Mouse (Mus musculus) kidney, adult 2 months (tissue): ENCODE measurements at regions not wholly inside any gene's neighbourhood (a gene's known extent, or its start where the extent isn't known, plus 50 kb on each side); places are given as distances from the start of the nearest gene placed in this dataset.

Experiments used
- DNase-seq: peaks from one replicate; pipeline ENCODE4 v3.0.0; 2021
- H3K27ac ChIP-seq: fragments of 200-500 bp; 2 replicates; pipeline ENCODE4 v1.5.1; 2012; ENCODE audit warnings: low read depth, low read length, control low read depth, inconsistent platforms; ENCODE audit not compliant: insufficient read depth
- H3K27me3 ChIP-seq: fragments of 200-500 bp; replicated peaks from 2 replicates; pipeline ENCODE4 v1.6.1; 2012; ENCODE audit warnings: mild to moderate bottlenecking, moderate library complexity, low read length, inconsistent platforms; ENCODE audit not compliant: control insufficient read depth, insufficient read depth
- H3K36me3 ChIP-seq: fragments of 200-500 bp; 2 replicates; pipeline ENCODE4 v1.6.1; 2012; ENCODE audit warnings: mild to moderate bottlenecking, moderate library complexity, low read length, inconsistent platforms; ENCODE audit not compliant: control insufficient read depth, insufficient read depth
- H3K4me1 ChIP-seq: fragments of 200-500 bp; 2 replicates; pipeline ENCODE4 v1.6.1; 2011; ENCODE audit warnings: low read length; ENCODE audit not compliant: control insufficient read depth, insufficient read depth
- H3K4me3 ChIP-seq: fragments of 200-500 bp; 2 replicates; pipeline ENCODE4 v1.5.1; 2011; ENCODE audit warnings: mild to moderate bottlenecking, low read depth, low read length, control low read depth; ENCODE audit not compliant: insufficient read depth
- CTCF ChIP-seq: fragments of 200-500 bp; conservative IDR thresholded peaks from 2 replicates; pipeline ENCODE4 v1.5.1; 2011; ENCODE audit warnings: low read depth, mild to moderate bottlenecking, control low read depth, low read length, moderate library complexity, mixed read lengths; ENCODE audit not compliant: insufficient read depth, insufficient read length
- POLR2A ChIP-seq: fragments of 200-500 bp; IDR thresholded peaks from one replicate; pipeline ENCODE4 v1.6.1; 2011; ENCODE audit warnings: low read depth, low read length, control low read depth
- WGBS: fragments of 180-500 bp; shearing (Covaris S2); methylation state at CpG from one replicate; pipeline ENCODE4 v1.1.7; 2018; 5-methylcytosine and 5-hydroxymethylcytosine counted together

GRCm38 (mm10) chr16:78247189-78247588, 54.1 kb upstream of the Cxadr start:
- no peaks in the 10 kb centered on the region for H3K4me1 ChIP-seq
- H3K36me3 ChIP-seq: no peaks in the 10 kb centered on the region
- no peak for DNase-seq
- whole genome bisulfite sequencing: 82% methylated on average over 3 of the region's 3 CpGs
- no peak overlapping the region for H3K4me3 ChIP-seq
- TF ChIP-seq CTCF: no peak
- no peak for TF ChIP-seq POLR2A
- no peak overlapping the region for H3K27ac ChIP-seq
- H3K27me3 ChIP-seq: no peaks in the 10 kb centered on the region

- 40% methylated on average over 3 of the region's 3 CpGs for WGBS
- no peak overlapping the region for H3K4me3 ChIP-seq
- peaks cover 3% of the 10 kb centered on the region; the same call in 1 of the 2 replicates for H3K4me1 ChIP-seq
Observed at GRCm38 (mm10) chr16:78242678-78243077, 58.6 kb upstream of the Cxadr start.

GRCm38 (mm10) chr16:78240152-78240551, 61.1 kb upstream of the Cxadr start:
- no peak for DNase-seq
- Histone ChIP-seq H3K4me1 (peaks cover 3% of the 10 kb centered on the region; the same call in 1 of the 2 replicates), H3K27me3 (no peaks in the 10 kb centered on the region), H3K27ac (no peak overlapping the region), H3K4me3 (no peak overlapping the region), H3K36me3 (no peaks in the 10 kb centered on the region)
- 81% methylated on average over 4 of the region's 4 CpGs for WGBS
- TF ChIP-seq POLR2A: no peak
- no peak for TF ChIP-seq CTCF

More at GRCm38 (mm10) chr16:78242678-78243077, 58.6 kb upstream of the Cxadr start:
- DNase-seq: no peak
- no peak for TF ChIP-seq POLR2A
- no peak for TF ChIP-seq CTCF
- Histone ChIP-seq H3K27ac (no peak overlapping the region), H3K36me3 (no peaks in the 10 kb centered on the region), H3K27me3 (no peaks in the 10 kb centered on the region)

GRCm38 (mm10) chr16:78238052-78238701, 63.1 kb upstream of the Cxadr start:
- Histone ChIP-seq H3K36me3 (no peaks in the 10 kb centered on the region), H3K4me3 (peak overlapping the region; percentile 33), H3K4me1 (peaks cover 3% of the 10 kb centered on the region; the same call in 1 of the 2 replicates), H3K27ac (no peak overlapping the region), H3K27me3 (no peaks in the 10 kb centered on the region)
- TF ChIP-seq CTCF (no peak), POLR2A (no peak)
- DNase-seq: no peak
- 13% methylated on average over 18 of the region's 18 CpGs for WGBS

- Histone ChIP-seq H3K27ac (no peak overlapping the region), H3K36me3 (no peaks in the 10 kb centered on the region), H3K4me3 (peak overlapping the region; percentile 33), H3K27me3 (no peaks in the 10 kb centered on the region), H3K4me1 (peaks cover 3% of the 10 kb centered on the region; the same call in 1 of the 2 replicates)
- WGBS: under 1% methylated on average over 13 of the region's 15 CpGs
- TF ChIP-seq POLR2A (no peak), CTCF (no peak)
- DNase-seq: no peak
Observed at GRCm38 (mm10) chr16:78237641-78238051, 63.6 kb upstream of the Cxadr start.

- 3% methylated on average over 25 of the region's 25 CpGs for WGBS
- no peak for TF ChIP-seq CTCF
- no peak for TF ChIP-seq POLR2A
- peak; percentile 35 for DNase-seq
- Histone ChIP-seq H3K27me3 (no peaks in the 10 kb centered on the region), H3K4me1 (peaks cover 3% of the 10 kb centered on the region; the same call in 1 of the 2 replicates), H3K4me3 (peak overlapping the region; percentile 10), H3K36me3 (no peaks in the 10 kb centered on the region), H3K27ac (no peak overlapping the region)
Observed at GRCm38 (mm10) chr16:78236746-78237640, 64.3 kb upstream of the Cxadr start.

- no peak for DNase-seq
- 87% methylated on average over 2 of the region's 2 CpGs for WGBS
- TF ChIP-seq CTCF (no peak), POLR2A (no peak)
- no peak overlapping the region for H3K27ac ChIP-seq
- no peak overlapping the region for H3K4me3 ChIP-seq
- H3K27me3 ChIP-seq: no peaks in the 10 kb centered on the region
- H3K4me1 ChIP-seq: no peaks in the 10 kb centered on the region
- H3K36me3 ChIP-seq: no peaks in the 10 kb centered on the region
Observed at GRCm38 (mm10) chr16:78232205-78232604, 69.1 kb upstream of the Cxadr start.
